Mouse (Mus musculus): ENCODE data around the gene Dnajc13. TPM values are rescaled to one million over a fixed set of nuclear protein-coding genes. Genes with fewer than 3 reads are reported as not detected.

Dnajc13 gene
- polyA plus RNA-seq, 2 experiments: 7.0 to 15.6 TPM

DNA sequence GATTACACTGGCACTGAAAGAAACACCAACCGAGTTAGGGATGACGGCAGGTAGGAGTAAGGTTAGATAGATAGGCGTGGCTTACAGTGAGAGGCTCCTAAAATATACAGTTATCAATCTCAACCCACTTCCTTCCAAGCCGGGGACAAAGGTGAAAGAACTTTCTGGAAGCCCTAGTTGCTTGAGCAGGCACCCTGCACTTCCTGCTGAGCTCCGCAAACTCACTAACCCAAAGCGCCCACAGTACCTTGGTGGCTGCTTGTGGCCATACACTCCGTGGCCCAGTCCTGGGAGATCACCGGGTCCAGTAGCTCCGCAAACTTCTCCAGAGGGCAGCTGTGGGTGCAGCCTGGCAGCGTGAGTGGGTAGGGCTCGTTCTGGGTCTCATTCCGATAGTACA lies 37.8 kb upstream of the Dnajc13 start:
- Histone ChIP-seq H3K9me3 (ENCODE audit: control insufficient read depth, low read length) (no peaks in the 10 kb centered on the region), H3K4me2 (ENCODE audit: low read depth) (no peak overlapping the region), H3K4me3 (ENCODE audit: insufficient read depth in 1 of 2, low read depth in 2 of 2, low read length in 2 of 2) (no peak overlapping the region), H3K27me3 (ENCODE audit: control insufficient read depth, insufficient read depth, low read length) (no peaks in the 10 kb centered on the region), H3K4me1 (replicated peaks; ENCODE audit: control insufficient read depth in 2 of 2, insufficient read depth in 2 of 2, low read length in 1 of 2) (no peaks in the 10 kb centered on the region), H3K9ac (replicated peaks) (no peak overlapping the region), H3K36me3 (replicated peaks; ENCODE audit: control insufficient read depth, insufficient read depth, low read depth) (no peaks in the 10 kb centered on the region), H3K27ac (no peak overlapping the region)
- 53% methylated on average over 12 of the region's 12 CpGs for WGBS (ENCODE audit: insufficient replicate concordance)
- no peak for ATAC-seq (ENCODE audit: insufficient read depth)
- TF ChIP-seq EP300 (IDR thresholded peaks at IDR 0.05; ENCODE audit: low read depth) (no peak), CTCF (IDR thresholded peaks at IDR 0.05; ENCODE audit: low read depth) (no peak)
- no peak for DNase-seq (ENCODE audit: low read depth in 3 of 3, low spot score in 3 of 3)

- Histone ChIP-seq H3K36me3 (replicated peaks; ENCODE audit: control insufficient read depth, insufficient read depth, low read depth) (no peaks in the 10 kb centered on the region), H3K9ac (replicated peaks) (no peak overlapping the region), H3K4me1 (replicated peaks; ENCODE audit: control insufficient read depth in 2 of 2, insufficient read depth in 2 of 2, low read length in 1 of 2) (no peaks in the 10 kb centered on the region), H3K27me3 (ENCODE audit: control insufficient read depth, insufficient read depth, low read length) (no peaks in the 10 kb centered on the region), H3K4me2 (ENCODE audit: low read depth) (no peak overlapping the region), H3K27ac (no peak overlapping the region), H3K9me3 (ENCODE audit: control insufficient read depth, low read length) (no peaks in the 10 kb centered on the region), H3K4me3 (ENCODE audit: insufficient read depth in 1 of 2, low read depth in 2 of 2, low read length in 2 of 2) (no peak overlapping the region)
- no peak for ATAC-seq (ENCODE audit: insufficient read depth)
- DNase-seq (ENCODE audit: low read depth in 3 of 3, low spot score in 3 of 3): no peak
- no peak for TF ChIP-seq CTCF (IDR thresholded peaks at IDR 0.05; ENCODE audit: low read depth)
- no peak for TF ChIP-seq EP300 (IDR thresholded peaks at IDR 0.05; ENCODE audit: low read depth)
- WGBS (ENCODE audit: insufficient replicate concordance): 28% methylated on average over 3 of the region's 3 CpGs
Observed at GRCm38 (mm10) chr9:104297041-104297440, 34.3 kb upstream of the Dnajc13 start.

- Histone ChIP-seq H3K9ac (replicated peaks) (no peak overlapping the region), H3K27me3 (ENCODE audit: control insufficient read depth, insufficient read depth, low read length) (no peaks in the 10 kb centered on the region), H3K27ac (no peak overlapping the region), H3K9me3 (ENCODE audit: control insufficient read depth, low read length) (no peaks in the 10 kb centered on the region), H3K4me3 (ENCODE audit: insufficient read depth in 1 of 2, low read depth in 2 of 2, low read length in 2 of 2) (no peak overlapping the region), H3K36me3 (replicated peaks; ENCODE audit: control insufficient read depth, insufficient read depth, low read depth) (no peaks in the 10 kb centered on the region), H3K4me1 (replicated peaks; ENCODE audit: control insufficient read depth in 2 of 2, insufficient read depth in 2 of 2, low read length in 1 of 2) (no peaks in the 10 kb centered on the region), H3K4me2 (ENCODE audit: low read depth) (no peak overlapping the region)
- WGBS (ENCODE audit: insufficient replicate concordance): 34% methylated on average over 6 of the region's 6 CpGs
- ATAC-seq (ENCODE audit: insufficient read depth) (no peak), DNase-seq (ENCODE audit: low read depth in 3 of 3, low spot score in 3 of 3) (no peak)
- TF ChIP-seq EP300 (IDR thresholded peaks at IDR 0.05; ENCODE audit: low read depth) (no peak), CTCF (IDR thresholded peaks at IDR 0.05; ENCODE audit: low read depth) (no peak)
Observed at GRCm38 (mm10) chr9:104284934-104285333, 22.2 kb upstream of the Dnajc13 start.

DNA sequence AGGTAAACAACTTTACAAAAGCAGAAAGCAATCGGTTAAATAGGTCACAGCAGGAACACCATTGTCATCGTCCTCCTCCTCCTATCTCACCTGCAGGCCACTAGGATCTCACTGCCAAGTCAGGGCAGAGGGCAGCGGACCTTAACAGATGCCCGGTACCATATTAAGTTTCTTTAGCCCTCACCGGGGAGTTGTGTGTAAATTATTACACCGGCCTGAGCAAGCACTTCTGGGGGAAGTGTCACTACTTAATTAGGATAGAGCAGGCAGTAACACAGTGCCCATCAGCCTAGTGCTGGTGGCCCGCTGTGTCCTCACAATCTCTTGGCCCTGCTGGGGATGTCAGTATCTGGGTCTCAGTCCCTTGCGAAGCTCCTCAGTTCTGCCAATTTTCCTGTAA lies 19.8 kb upstream of the Dnajc13 start:
- Histone ChIP-seq H3K4me1 (replicated peaks; ENCODE audit: control insufficient read depth in 2 of 2, insufficient read depth in 2 of 2, low read length in 1 of 2) (no peaks in the 10 kb centered on the region), H3K9ac (replicated peaks) (no peak overlapping the region), H3K4me2 (ENCODE audit: low read depth) (no peak overlapping the region), H3K4me3 (ENCODE audit: insufficient read depth in 1 of 2, low read depth in 2 of 2, low read length in 2 of 2) (no peak overlapping the region), H3K36me3 (replicated peaks; ENCODE audit: control insufficient read depth, insufficient read depth, low read depth) (no peaks in the 10 kb centered on the region), H3K27ac (no peak overlapping the region), H3K9me3 (ENCODE audit: control insufficient read depth, low read length) (no peaks in the 10 kb centered on the region), H3K27me3 (ENCODE audit: control insufficient read depth, insufficient read depth, low read length) (no peaks in the 10 kb centered on the region)
- 48% methylated on average over 8 of the region's 8 CpGs for WGBS (ENCODE audit: insufficient replicate concordance)
- no peak for TF ChIP-seq CTCF (IDR thresholded peaks at IDR 0.05; ENCODE audit: low read depth)
- no peak for TF ChIP-seq EP300 (IDR thresholded peaks at IDR 0.05; ENCODE audit: low read depth)
- no peak for DNase-seq (ENCODE audit: low read depth in 3 of 3, low spot score in 3 of 3)
- ATAC-seq (ENCODE audit: insufficient read depth): no peak

- H3K4me2 ChIP-seq (ENCODE audit: low read depth): no peak overlapping the region
- no peaks in the 10 kb centered on the region for H3K9me3 ChIP-seq (ENCODE audit: control insufficient read depth, low read length)
- TF ChIP-seq CTCF (IDR thresholded peaks at IDR 0.05; ENCODE audit: low read depth) (no peak), EP300 (IDR thresholded peaks at IDR 0.05; ENCODE audit: low read depth) (no peak)
- no peak overlapping the region for H3K9ac ChIP-seq (replicated peaks)
- no peak overlapping the region for H3K4me3 ChIP-seq (ENCODE audit: insufficient read depth in 1 of 2, low read depth in 2 of 2, low read length in 2 of 2)
- H3K27me3 ChIP-seq (ENCODE audit: control insufficient read depth, insufficient read depth, low read length): no peaks in the 10 kb centered on the region
- no peaks in the 10 kb centered on the region for H3K36me3 ChIP-seq (replicated peaks; ENCODE audit: control insufficient read depth, insufficient read depth, low read depth)
- DNase-seq (ENCODE audit: low read depth in 3 of 3, low spot score in 3 of 3) (no peak), ATAC-seq (ENCODE audit: insufficient read depth) (no peak)
- WGBS (ENCODE audit: insufficient replicate concordance): 65% methylated on average over 5 of the region's 5 CpGs
- H3K27ac ChIP-seq: no peak overlapping the region
- H3K4me1 ChIP-seq (replicated peaks; ENCODE audit: control insufficient read depth in 2 of 2, insufficient read depth in 2 of 2, low read length in 1 of 2): no peaks in the 10 kb centered on the region
Observed at GRCm38 (mm10) chr9:104281737-104282136, 19.0 kb upstream of the Dnajc13 start.

Data from liver, embryonic 14.5 days (tissue).